In the genomic region with DNA sequence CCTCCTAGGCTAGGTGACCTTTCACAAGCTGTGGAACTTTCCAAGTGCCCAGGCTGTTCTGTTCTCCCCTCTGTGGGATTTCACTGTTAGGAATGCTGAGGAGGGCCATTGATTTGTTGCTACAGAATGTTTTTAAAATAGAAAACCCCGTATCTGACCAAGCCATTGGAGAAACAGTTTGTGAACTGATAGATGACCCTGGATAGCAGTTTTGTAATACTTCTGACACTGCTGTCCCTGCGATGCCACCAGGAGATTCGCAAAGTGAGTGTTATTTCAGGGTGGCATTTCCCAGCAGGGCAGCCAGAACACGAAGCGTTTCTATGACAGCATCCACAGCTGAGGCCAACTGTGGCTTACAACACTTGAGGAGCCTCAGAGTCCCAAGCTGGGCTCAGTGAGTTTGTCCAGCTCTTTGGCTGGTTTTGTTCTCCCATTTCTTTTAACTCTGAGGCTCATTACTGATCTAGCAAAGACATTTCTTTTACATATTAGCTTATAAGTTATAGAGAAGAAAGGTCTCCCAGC, we compare ENCODE assay signal across 14 mouse cellular contexts. TPM values are rescaled to one million over a fixed set of nuclear protein-coding genes. Genes with fewer than 3 reads are reported as not detected.
DNase-seq lines count a peak whose midpoint lies in the region; ATAC-seq lines count a peak whose summit lies in the region.
"Had no signal": no experiment of that assay in that cellular context is flagged by ENCODE, and none has a peak within 500 bp of the region (broad histone marks: within the 10 kb centered on the region; RNA-seq: fewer than 3 reads in every experiment).

No protein-coding gene starts in this region.

- no peak overlapping the region for H3K4me3 ChIP-seq in heart, embryonic 12.5 days
- H3K4me3 ChIP-seq: intestine, embryonic 15.5 days; limb, embryonic 10.5 days had no signal

- peak overlapping the region; percentile 18; the same call in 1 of the 2 replicates for H3K27ac ChIP-seq in heart, embryonic 12.5 days (ENCODE audit: poor library complexity, severe bottlenecking)
- H3K27ac ChIP-seq: intestine, embryonic 15.5 days; limb, embryonic 10.5 days had no signal

- H3K9me3 ChIP-seq in heart, embryonic 12.5 days (replicated peaks): no peaks in the 10 kb centered on the region
- H3K9me3 ChIP-seq: intestine, embryonic 15.5 days; limb, embryonic 10.5 days had no signal

- H3K4me2 ChIP-seq in heart, embryonic 12.5 days: no peak overlapping the region
- H3K4me2 ChIP-seq: intestine, embryonic 15.5 days had no signal

- peaks cover 32% of the 10 kb centered on the region for H3K4me1 ChIP-seq in heart, embryonic 12.5 days (replicated peaks)

- no peak overlapping the region for H3K9ac ChIP-seq in heart, embryonic 12.5 days
- H3K9ac ChIP-seq: intestine, embryonic 15.5 days had no signal

- 34% methylated on average over 5 of the region's 5 CpGs for WGBS in heart, embryonic 12.5 days

- no peak for ATAC-seq in heart, embryonic 12.5 days (ENCODE audit: insufficient number of reproducible peaks, low FRiP score)
- ATAC-seq: intestine, embryonic 15.5 days had no signal

- H3K36me3 ChIP-seq in heart, embryonic 12.5 days: no peaks in the 10 kb centered on the region
- H3K36me3 ChIP-seq: intestine, embryonic 15.5 days; limb, embryonic 10.5 days had no signal

- peaks cover 9% of the 10 kb centered on the region for H3K27me3 ChIP-seq in heart, embryonic 12.5 days (replicated peaks)
- H3K27me3 ChIP-seq: intestine, embryonic 15.5 days had no signal

- DNase-seq in adrenal gland, adult (ENCODE audit: inconsistent age in 2 of 2, low spot score in 1 of 2): peak; percentile 13 to 59
- no peak for DNase-seq in adrenal gland, adult 8-10 months
- DNase-seq in heart, adult 8-10 months (ENCODE audit: low spot score): no peak
- peak; percentile 24 for DNase-seq in lung, postnatal 10 days
- no peak for DNase-seq in lung, postnatal 36 days
- peak; percentile 23 for DNase-seq in layer of hippocampus, adult 9-11 months
- DNase-seq in ovary, adult 18-20 months (ENCODE audit: low spot score): no peak
- DNase-seq: cerebellum, adult 9-10 months; kidney, postnatal 25 days; lung, adult 18-20 months; spleen, adult 18-20 months had no signal

RNA-seq across cellular contexts. Expression of gene Ppp1r36, which starts 13.6 kb away (rescaled TPM):
- total RNA-seq in adrenal gland, adult 8-10 months (2022): under 1 TPM; 0.15 to 0.24 (median 0.23) TPM
- polyA plus RNA-seq in heart, embryonic 12.5 days (2016; fragmentation: Nextera tagmentation; extraction: Ambion mirVana): 2.8 and 3.8 TPM in 2 replicates
- total RNA-seq in heart, adult 8-10 months (2022): under 1 TPM in 2 of 4 experiments, not detected in 2; 0.41 to 0.69 TPM

RNA-seq across cellular contexts. Expression of gene Hspa2, which starts 27.0 kb away (rescaled TPM):
- total RNA-seq in adrenal gland, adult 8-10 months (2022): 10 to 100 TPM; 19.1 to 25.6 (median 22.9) TPM
- polyA plus RNA-seq in heart, embryonic 12.5 days (2016; fragmentation: Nextera tagmentation; extraction: Ambion mirVana): 23.2 and 23.9 TPM in 2 replicates
- total RNA-seq in heart, adult 8-10 months (2022): 1 to 10 TPM; 4.1 to 7.7 (median 5.8) TPM

Comparison
In these comparisons a context has a peak if more than half of its experiments do, and no peak if none do; other contexts are left out.
1. DNase-seq: peak in adrenal gland, adult (2 of 2), lung, postnatal 10 days (single experiment) and layer of hippocampus, adult 9-11 months (single experiment); none in adrenal gland, adult 8-10 months (single experiment), heart, adult 8-10 months (single experiment), lung, postnatal 36 days (single experiment) and ovary, adult 18-20 months (single experiment).